Mouse (Mus musculus) embryo, embryonic 11 days (tissue): Measurements from ENCODE around the gene Lrrc34.

Source experiments
- DNase-seq: peaks from one replicate; pipeline ENCODE4 v3.0.0-alpha.2; 2015

Lrrc34 gene

DNA sequence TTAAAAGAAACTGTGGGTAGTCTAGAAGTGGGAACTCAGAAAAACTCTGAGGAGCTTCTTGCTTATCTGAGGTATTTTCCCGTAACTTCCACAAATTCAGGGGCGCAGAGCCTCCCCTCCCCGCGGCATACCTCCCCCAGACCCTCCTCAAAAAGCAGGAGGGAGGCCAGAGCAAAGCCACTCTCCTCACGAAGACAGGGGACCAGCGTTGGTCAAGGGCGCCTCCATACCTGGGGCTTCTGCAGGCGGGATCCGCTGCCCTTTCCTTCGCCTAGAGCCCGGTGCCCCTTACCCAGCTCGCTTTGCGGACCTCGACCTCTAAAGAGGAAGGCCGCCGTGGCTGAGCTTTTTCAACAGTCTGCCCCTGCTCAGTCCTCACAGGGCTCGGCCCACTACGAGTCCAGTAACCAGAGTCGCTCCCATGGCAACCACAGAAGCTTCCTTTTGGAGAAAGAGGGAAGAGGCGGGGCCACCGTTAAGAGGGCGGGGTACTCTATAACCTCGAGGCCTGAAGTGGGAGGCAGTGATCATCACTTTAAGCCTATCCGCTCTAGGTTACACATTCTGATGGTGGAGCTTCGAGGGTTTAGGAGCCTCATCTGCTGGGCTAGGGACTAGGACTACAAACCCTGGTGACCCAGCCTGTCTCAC lies at the start of gene Lrrc34:
Gene Lrrc34 (minus strand): TSS at position 430 of the 651 bp plus-strand sequence.
- DNase-seq, result peak; percentile 91

DNA sequence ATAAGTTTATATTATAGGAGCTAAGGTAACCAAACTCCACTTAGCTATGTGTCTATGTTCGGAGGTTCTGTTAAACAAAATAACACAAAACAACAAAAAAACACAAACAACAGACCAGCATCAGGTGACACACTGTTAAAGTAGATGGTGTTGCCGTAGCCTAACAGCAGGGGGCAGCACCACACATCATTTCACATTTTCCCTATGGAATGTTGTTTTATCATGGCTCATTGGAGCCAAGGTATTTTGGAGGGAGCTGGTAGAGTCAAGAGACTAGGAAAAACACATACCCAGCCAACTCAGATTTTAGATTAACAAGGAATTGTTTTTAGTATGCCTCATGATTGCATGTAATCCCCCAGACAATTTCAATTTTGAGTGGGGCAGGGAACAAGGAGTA lies 48.7 kb upstream of the Lrrc34 start:
- peak; percentile 72 for DNase-seq

DNA sequence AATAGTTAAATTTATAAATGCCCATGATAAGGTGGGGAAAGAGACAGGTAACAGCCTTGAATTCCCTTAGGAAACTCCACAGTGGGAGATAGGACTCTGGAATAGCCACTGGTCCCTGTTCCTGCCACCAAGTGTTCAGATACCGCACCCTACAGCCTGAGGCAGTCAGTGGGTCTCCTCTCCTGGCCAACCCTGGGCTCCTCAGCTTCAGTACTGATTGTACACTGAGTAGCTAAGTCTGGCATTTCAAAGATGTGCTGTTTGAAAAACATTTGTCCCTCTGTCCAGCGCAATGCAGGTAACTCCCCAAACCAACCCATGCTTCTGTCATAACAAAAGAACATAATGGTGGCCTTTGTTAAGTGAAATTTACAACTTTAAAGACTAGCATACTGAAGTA lies 48.0 kb upstream of the Lrrc34 start:
- no peak for DNase-seq

DNA sequence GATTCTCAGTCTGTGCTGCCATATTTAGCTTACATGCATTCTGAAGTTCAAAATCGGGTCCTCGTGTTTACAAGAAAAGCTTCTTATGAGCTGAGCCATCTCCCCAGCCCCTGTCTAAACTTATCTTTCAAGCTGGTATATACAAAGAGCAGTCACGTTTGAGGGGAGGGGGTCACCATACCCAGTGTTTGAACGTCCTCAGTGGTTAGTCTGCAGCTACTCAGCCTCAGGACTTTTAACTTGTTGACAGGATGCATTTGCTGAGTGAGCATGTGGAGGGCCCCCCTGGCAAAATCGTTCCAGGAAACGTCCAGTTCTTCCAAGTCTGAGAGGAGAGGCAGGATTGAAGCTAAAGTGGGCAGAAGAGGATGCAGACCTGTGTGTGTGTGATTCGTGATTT lies 43.3 kb upstream of the Lrrc34 start:
- no peak for DNase-seq

DNA sequence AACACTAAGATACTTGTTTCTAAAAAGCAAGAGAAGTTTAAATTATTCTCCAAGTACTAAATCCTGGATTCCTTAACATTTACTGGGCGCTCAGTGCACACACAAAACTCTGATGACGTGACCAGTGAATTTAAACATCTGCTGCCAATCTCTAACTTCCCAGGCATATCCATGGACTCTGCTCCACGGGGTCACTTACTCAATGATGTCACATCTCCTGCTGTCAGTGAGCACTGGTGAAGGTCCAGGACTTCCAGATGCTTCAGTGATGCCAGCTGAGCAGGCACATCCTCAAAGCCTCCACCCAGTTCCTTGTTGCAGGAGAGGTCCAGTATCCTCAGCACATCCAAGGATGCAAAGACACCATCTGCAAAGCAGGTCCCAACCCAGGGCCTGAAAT lies 39.5 kb upstream of the Lrrc34 start:
- no peak for DNase-seq

DNA sequence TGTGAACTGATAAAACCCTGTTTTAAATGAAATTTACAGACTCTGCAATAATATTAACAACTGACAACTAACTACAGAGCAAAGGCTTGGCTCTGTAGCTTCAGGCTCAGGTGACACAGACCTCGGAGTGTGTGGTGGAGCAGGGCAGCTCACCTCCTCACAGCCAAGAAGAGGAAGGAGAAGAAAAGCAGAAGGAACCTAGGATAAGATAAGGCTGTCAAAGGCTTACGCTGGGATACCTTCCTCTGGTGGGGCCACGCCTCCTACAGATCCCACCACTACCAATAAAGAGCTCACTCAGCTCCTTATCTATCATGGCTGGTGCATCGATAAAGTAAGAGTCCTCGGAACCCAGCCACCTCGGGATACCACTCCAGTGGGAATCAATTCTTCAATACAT lies 35.5 kb upstream of the Lrrc34 start:
- DNase-seq, result no peak

DNA sequence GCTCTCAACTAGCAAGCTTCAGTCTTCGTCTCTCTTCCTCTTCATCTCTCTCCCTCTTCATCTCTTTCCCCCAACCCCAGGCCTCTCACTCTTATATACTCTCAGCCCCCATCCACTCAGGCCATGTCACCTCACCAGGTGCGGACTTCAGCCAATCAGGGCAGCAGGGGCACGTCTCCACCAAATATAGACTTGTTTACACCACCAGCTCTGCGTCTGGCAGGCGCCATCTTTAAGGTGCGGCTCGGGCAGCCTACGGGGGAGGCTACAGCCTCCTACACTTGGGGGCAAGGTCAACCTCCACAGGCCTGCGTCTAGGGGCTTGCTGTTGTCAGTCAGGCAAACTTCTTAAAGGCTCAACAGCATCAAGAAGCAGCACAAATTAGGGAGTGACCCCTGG lies 10.8 kb upstream of the Lrrc34 start:
- no peak for DNase-seq

DNA sequence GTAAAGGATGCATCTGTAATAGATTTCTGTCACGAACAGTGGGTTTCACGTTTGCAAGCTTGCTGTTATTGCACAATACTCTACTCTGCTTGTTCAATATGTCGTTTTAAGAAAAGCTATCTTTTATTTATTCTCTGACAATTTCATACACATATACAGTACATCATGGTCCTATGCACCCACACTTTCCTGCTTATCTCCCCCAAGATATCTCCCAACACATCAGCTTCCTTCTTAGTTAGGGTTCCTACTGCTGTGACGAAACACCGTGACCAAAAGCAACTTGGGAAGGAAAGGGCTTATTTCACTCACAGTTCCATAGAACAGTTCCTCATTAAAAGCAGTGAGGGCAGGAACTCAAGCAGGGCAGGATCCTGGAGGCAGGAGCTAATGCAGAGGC lies 8.3 kb upstream of the Lrrc34 start:
- no peak for DNase-seq

DNA sequence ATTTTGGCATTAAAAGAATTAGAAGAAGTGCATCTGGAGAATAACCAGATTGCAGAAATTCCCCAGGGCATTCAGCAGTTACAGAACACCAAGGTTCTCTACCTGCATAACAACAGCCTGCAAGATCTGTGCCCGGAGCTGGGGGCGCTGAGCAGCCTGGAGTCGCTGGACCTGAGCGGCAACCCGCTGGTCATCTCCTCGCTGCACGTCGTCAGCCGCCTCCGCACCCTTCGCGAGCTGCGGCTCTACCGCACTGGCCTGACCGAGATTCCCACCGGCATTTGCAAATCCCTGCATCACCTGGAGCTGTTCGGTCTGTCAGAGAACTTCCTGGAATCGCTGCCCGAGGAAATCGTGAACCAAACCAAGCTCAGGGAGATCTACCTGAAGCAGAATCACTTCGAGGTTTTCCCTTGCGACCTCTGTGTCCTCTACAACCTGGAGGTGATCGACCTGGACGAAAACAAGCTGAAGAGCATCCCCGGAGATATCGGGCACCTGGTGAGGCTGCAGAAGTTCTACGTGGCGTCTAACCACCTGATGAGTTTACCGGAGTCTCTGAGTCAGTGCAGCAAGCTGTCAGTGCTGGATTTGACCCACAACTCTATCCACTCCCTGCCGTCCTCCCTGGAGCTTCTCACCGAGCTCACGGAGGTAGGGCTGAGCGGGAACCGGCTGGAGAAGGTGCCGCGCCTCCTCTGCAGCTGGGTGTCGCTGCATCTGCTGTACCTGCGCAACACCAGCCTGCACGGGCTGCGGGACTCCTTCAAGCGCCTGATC lies 2.6 kb upstream of the Lrrc34 start:
- peak; percentile 56 for DNase-seq

DNA sequence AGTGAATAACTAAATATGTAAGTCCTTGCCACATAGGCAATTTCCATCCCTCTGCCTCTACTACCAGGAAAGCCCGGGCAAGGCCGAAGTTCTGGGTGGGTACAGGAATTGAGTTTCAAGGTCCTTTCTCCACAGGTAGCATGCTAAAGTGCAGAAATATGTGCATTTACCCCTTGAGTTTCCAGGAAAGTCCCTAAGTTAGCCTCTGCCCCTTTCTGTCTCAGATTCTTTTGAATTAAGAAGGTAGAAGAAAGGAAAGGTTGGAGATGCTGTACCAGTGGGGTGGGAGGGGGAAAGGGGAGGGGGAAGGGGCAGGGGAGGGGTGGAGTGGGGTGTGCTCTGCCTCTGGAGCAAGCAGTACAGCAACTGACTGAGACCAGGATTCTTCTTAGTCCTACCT lies 797 bp upstream of the Lrrc34 start:
- DNase-seq, result no peak

DNA sequence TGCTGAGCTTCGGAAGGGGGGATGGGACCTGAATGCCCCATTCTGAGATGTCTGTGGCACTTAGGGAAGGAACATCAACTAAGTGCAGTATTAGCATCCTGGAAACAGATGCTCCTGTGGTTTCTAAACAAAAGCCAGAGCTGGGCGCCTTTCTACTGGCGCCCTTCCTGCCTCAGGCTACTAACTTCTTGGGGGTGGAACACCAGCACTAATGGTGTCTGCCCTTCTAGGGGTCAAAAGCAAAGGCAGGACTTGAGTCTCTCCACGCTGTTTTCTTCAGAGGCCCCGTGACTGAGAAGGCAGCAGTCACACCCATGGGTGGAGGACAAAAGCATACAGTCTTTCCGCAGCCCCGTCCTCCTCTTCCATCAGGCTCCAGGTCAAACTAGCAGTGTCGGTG lies 908 bp downstream of the Lrrc34 start:
- no peak for DNase-seq

DNA sequence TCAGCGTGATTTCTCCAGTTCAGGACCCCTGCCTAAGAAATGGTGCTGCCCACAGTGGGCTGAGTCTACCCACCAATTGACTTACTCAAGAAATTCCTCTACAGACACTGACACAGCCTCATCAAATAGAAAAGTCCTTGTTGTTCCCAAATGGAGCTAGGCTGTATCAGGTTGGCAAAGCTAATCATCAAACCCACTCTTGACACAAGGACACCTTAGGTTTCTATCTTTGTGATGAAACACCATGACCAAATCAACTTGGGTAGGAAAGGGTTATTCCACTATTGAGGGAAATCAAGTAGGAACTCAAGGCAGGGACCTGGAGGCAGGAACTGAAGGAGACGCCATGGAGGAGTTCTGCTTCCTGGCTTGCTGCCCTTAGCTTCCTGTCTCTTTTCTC lies 3.5 kb downstream of the Lrrc34 start, which contains the start of gene Lrriq4:
Gene Lrriq4 (plus strand): TSS at position 301 of the 400 bp plus-strand sequence.
- no peak for DNase-seq

DNA sequence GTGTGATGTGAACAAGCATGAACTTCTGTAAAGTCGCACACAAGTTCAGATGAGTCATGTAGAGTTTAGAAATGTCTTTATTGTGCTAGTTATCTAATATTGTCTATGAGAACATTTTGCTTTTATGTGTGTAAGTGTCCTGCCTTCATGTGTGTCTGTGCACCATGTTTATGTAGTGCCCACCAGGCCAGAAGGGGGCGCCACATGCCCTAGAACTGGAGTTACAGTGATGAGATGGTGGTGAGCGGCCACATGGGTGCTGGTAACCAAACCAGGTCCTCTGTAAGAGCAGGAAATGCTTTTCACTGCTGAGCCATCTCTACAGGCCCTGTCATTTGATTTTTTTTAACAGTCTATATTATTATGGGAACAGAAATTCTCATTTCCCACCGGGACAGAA lies 12.0 kb downstream of the Lrrc34 start:
- DNase-seq, result no peak

DNA sequence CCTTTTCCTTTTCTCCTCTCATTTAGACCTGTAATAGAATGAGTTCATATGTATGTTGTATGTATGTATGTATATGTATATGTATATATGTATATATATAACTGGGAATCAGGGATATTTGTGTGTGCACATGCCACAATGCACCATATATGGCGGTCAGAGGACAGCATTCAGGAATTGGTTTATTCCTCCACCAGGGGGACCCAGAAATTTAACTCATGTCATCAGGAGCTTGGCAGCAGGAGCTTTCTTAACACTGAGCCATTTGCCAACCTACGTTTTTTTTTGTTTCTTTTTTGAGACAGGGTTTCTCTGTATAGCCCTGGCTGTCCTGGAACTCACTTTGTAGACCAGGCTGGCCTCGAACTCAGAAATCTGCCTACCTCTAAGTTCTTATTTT lies 14.0 kb downstream of the Lrrc34 start:
- DNase-seq, result peak; percentile 18

DNA sequence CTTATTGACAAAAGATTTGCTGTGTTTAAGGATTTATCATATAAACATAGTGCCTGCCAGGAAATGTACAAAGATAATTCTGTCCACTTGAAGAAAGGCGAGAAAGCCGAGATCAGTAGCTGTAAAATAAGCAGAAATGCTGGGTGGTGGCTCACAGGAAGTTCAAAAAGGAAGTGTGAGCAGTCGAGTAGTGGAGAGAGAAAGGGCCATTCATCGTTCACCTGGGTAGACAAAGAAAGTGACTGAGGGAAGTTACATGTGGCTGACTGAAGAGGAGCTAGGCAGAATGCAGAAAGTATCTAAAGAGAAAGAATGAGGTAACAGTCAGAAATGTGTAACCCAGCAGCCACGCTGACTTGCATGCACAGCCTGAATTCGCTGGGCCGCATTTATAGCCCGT lies 27.5 kb downstream of the Lrrc34 start:
- no peak for DNase-seq

DNA sequence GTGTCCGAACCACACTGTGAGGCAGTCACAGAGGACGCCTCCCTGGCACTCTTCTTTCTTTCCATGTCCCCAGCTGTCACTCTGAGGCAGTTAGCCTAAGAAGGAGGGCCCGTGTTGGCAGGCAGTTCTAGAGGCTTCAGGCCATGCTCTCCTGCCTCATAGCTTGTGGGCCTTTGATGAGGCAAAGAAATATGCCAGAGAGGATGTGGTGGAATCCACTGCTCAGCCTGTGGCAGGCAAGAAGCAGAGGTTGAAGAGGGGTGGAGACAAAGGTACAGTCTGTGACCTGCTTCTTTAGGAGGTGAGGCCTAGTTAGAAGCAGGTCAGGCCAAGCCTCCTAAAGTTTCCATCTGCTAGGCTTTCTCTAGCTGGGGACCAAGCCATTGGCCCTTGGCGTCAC lies 36.7 kb downstream of the Lrrc34 start:
- no peak for DNase-seq

DNA sequence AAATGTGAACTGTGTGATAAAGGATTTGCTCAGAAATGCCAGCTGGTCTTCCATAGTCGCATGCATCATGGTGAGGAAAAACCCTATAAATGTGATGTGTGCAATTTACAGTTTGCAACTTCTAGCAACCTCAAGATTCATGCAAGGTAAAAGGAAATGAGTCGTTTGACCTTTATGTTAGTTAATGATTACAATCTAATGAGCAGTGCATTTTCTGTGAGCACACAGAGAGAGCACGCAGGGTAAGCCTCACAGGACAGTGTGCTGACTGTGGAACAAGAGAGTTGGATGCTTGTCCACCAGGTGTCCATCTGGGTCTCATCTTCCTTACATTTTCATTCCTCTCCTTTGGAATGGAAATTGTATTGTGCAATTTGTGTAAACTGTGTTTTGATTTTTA lies 38.7 kb downstream of the Lrrc34 start:
- no peak for DNase-seq

DNA sequence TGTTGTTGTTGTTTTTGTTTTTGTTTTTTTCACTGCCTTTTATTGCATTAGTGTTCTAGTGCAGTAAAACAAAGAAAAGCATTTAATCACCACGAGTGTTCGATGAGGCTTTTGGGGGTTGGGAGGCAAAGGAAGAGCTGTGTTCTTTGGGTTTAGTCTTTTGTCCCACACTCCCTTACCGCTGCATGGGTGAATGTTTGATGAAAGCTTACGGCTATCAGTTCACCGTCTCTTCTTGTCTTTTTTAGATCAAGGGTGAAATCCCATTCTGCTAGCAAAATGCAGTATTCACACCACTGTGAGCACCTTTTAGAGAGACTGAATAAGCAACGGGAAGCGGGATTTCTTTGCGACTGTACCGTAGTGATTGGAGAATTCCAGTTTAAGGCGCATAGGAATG lies 44.4 kb downstream of the Lrrc34 start:
- no peak for DNase-seq

DNA sequence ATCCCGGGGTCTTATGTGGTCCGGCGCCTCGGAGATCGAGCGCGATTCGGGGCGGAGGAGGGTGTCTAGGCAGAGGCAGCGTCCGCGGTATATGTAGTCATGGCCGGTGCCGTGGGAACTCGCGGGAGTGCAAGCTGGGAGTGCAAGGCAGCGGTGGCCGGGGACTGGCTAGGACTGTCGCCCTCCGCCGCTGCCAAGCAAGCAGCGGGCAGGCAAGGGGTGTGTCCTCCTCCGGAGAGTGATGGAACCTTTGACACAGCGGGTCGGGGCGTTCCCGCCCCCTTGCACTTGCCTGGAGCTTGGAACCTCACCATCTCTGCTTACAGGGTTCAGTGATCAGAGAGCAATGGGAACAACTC lies 45.0 kb downstream of the Lrrc34 start:
- peak; percentile 82 for DNase-seq

DNA sequence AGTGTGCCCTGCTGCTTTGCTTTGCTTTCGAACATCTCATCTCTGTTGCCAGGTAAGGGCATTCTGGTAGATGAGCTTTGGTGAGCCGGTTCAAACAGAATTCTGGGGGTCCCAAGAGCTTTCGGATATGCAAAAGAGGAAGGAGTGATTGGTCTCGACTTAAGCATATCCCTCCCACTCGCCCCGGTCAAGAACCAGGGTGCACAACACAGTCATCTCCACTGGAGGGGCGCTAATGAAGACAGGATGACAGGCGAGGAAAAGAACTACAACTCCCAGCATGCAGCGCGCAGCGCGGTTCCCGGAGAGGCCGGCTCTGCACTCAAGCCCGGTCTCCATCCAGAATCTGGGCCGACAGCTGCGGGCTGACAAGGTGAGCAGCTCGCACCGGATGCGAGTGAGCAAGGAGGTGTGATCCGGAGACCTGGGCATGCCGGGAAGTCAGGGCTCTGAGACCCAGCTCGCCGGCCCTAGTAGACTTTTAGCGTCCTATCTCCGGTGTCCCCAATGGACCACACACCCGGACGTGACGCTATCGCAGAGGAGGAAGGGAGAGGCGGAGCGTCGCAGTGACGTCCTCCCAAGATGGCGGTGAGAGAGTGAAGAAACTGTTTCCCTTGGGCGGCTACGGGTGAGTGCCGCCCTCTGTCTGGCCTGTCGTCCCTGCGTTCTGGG lies 45.5 kb downstream of the Lrrc34 start, which contains the start of gene Mynn:
Gene Mynn (plus strand): TSS at position 1 of the 675 bp plus-strand sequence.
- peak; percentile 96 for DNase-seq

DNA sequence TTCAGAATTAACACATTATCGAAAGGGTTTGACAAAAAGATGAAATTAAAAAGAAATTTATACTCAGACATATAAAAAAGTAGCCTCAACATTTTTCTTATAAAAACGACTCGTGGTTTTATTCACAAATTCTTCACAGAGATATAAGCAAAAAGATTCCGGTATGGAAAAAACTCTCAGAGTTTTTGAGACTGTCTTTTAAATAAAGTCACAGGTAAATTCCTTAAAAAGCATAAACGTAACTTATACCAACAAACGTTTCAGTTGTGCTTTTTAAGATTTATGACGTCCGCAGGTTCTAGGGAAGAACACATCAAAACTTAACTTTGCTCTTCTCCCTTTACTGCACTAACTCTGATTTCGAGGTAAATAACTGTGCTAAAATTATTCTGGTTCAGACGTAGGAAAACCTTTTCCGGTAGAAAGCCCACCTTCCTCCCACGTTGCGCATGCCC lies 46.0 kb downstream of the Lrrc34 start:
- DNase-seq, result no peak

DNA sequence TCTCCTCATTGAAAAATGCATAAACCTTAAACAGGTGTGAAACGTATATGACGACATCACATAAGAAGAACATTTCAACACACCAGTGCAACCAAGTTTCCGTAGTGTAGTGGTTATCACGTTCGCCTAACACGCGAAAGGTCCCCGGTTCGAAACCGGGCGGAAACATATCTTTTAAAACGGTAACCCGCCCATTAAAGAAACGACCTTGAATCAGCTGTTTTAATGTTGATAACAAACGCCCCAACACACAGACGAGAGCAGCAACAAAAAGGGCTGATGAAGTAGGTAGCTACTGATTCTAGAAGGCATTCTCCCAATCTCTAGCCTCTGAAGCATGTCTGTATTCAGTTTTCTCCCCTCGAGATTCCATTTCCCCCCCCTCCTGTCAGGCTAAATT lies 46.5 kb downstream of the Lrrc34 start:
- DNase-seq, result peak; percentile 91

DNA sequence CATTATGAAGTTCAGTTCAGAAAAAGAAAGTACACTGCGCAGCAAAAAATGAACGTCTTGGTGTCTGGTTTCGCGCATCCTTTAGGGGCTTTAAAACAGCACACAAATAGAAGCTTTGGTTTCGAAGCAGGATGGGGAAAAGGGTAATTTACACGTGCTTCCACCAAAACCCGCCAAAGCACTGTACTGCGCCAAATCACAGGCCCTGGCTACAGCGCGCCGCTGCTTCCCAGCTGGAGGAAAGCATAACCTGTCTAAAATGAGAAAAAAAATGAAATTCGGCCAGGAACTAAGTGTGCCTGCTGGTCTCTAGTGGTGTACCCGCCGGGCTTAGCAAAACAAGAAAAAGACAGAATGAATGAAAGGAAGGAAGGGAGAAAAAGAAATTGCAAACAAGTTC lies 47.0 kb downstream of the Lrrc34 start:
- DNase-seq, result peak; percentile 62
